Mouse (Mus musculus): Measurements from ENCODE around the gene Srr. TPM values are rescaled to one million over a fixed set of nuclear protein-coding genes. Genes with fewer than 3 reads are reported as not detected.

Gene Srr
- polyA plus RNA-seq, 1 experiment from 2014 or later: 29.2 TPM

- no peaks in the 10 kb centered on the region for H3K36me3 ChIP-seq (replicated peaks; ENCODE audit: control insufficient read depth, insufficient read depth, low read depth, low read length)
- WGBS: 7% methylated on average over 11 of the region's 11 CpGs
- H3K4me3 ChIP-seq (ENCODE audit: low read depth, low read length): peak overlapping the region; percentile 87
- H3K4me2 ChIP-seq (ENCODE audit: low read depth, low read length): peak overlapping the region; percentile 57
- ATAC-seq (replicated peaks; ENCODE audit: insufficient number of reproducible peaks, low FRiP score, low TSS enrichment, low read depth) (no peak; the same call in 1 of the 2 replicates), DNase-seq (ENCODE audit: low spot score) (peak; percentile 14)
- peak overlapping the region; percentile 91 for H3K9ac ChIP-seq (replicated peaks; ENCODE audit: low read length)
- H3K27ac ChIP-seq (replicated peaks; ENCODE audit: low read depth, low read length): peak overlapping the region; percentile 97
- H3K4me1 ChIP-seq (ENCODE audit: control insufficient read depth, insufficient read depth, low read length): no peaks in the 10 kb centered on the region
- H3K9me3 ChIP-seq (replicated peaks; ENCODE audit: control insufficient read depth, low read length): no peaks in the 10 kb centered on the region
- H3K27me3 ChIP-seq (ENCODE audit: control insufficient read depth, insufficient read depth, low read length): no peaks in the 10 kb centered on the region
These were observed 749 bp upstream of the Srr start for GRCm38 (mm10) chr11:74926388-74927005.

DNA sequence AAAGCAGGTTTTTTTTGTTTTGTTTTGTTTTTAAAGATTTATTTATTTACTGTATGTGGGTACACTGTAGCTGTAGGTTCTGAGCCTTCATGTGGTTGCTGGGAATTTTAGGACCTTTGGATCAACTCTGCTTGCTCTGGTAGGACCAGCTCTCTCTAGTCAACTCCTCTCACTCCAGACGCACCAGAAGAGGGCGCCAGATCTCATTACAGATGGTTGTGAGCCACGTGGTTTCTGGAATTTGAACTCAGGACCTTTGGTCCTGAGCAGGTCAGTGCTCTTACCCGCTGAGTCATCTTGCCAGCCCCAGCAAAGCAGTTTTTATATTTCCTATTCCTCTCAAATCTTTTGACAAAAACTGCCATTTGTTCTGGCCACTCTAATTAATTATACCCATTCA lies 1.6 kb downstream of the Srr start:
- WGBS: 57% methylated on average over 4 of the region's 4 CpGs
- H3K9me3 ChIP-seq (replicated peaks; ENCODE audit: control insufficient read depth, low read length): no peaks in the 10 kb centered on the region
- H3K27ac ChIP-seq (replicated peaks; ENCODE audit: low read depth, low read length): no peak overlapping the region
- no peak overlapping the region for H3K4me3 ChIP-seq (ENCODE audit: low read depth, low read length)
- H3K36me3 ChIP-seq (replicated peaks; ENCODE audit: control insufficient read depth, insufficient read depth, low read depth, low read length): no peaks in the 10 kb centered on the region
- peak; percentile 8 for DNase-seq (ENCODE audit: low spot score)
- no peak overlapping the region for H3K4me2 ChIP-seq (ENCODE audit: low read depth, low read length)
- ATAC-seq (replicated peaks; ENCODE audit: insufficient number of reproducible peaks, low FRiP score, low TSS enrichment, low read depth): no peak
- H3K27me3 ChIP-seq (ENCODE audit: control insufficient read depth, insufficient read depth, low read length): no peaks in the 10 kb centered on the region
- H3K4me1 ChIP-seq (ENCODE audit: control insufficient read depth, insufficient read depth, low read length): no peaks in the 10 kb centered on the region
- H3K9ac ChIP-seq (replicated peaks; ENCODE audit: low read length): no peak overlapping the region

DNA sequence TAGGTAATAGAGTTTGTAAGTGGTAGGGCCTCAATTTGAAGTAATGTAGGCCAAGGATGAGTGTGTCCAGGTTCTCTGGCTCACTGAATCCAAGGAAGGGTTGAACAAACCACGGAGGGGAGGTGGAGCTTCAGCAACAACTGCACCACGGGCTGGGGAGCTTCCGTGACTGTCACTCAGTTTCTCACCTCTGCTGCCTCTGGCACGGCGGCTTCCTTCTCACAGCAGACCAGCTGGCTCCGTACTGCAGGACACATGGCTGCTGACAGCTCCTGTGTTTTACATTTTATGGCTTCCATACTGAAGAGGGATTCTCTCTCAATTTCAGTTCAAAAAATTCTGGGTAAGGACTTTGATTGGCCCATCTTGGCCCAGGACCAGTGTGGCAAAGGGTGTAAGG lies 6.5 kb downstream of the Srr start:
- H3K9me3 ChIP-seq (replicated peaks; ENCODE audit: control insufficient read depth, low read length): no peaks in the 10 kb centered on the region
- H3K4me1 ChIP-seq (ENCODE audit: control insufficient read depth, insufficient read depth, low read length): no peaks in the 10 kb centered on the region
- no peak overlapping the region for H3K27ac ChIP-seq (replicated peaks; ENCODE audit: low read depth, low read length)
- 82% methylated on average over 6 of the region's 6 CpGs for WGBS
- H3K4me2 ChIP-seq (ENCODE audit: low read depth, low read length): no peak overlapping the region
- no peak overlapping the region for H3K9ac ChIP-seq (replicated peaks; ENCODE audit: low read length)
- no peak for DNase-seq (ENCODE audit: low spot score)
- H3K36me3 ChIP-seq (replicated peaks; ENCODE audit: control insufficient read depth, insufficient read depth, low read depth, low read length): peaks cover 3% of the 10 kb centered on the region
- ATAC-seq (replicated peaks; ENCODE audit: insufficient number of reproducible peaks, low FRiP score, low TSS enrichment, low read depth): no peak
- H3K27me3 ChIP-seq (ENCODE audit: control insufficient read depth, insufficient read depth, low read length): no peaks in the 10 kb centered on the region
- no peak overlapping the region for H3K4me3 ChIP-seq (ENCODE audit: low read depth, low read length)

GRCm38 (mm10) chr11:74912492-74912891 lies 13.3 kb downstream of the Srr start:
- no peak for DNase-seq (ENCODE audit: low spot score)
- H3K4me3 ChIP-seq (ENCODE audit: low read depth, low read length): no peak overlapping the region
- H3K9ac ChIP-seq (replicated peaks; ENCODE audit: low read length): no peak overlapping the region
- peaks cover 8% of the 10 kb centered on the region for H3K36me3 ChIP-seq (replicated peaks; ENCODE audit: control insufficient read depth, insufficient read depth, low read depth, low read length)
- no peaks in the 10 kb centered on the region for H3K27me3 ChIP-seq (ENCODE audit: control insufficient read depth, insufficient read depth, low read length)
- ATAC-seq (replicated peaks; ENCODE audit: insufficient number of reproducible peaks, low FRiP score, low TSS enrichment, low read depth): no peak
- WGBS: 88% methylated on average over 3 of the region's 3 CpGs
- H3K9me3 ChIP-seq (replicated peaks; ENCODE audit: control insufficient read depth, low read length): no peaks in the 10 kb centered on the region
- H3K4me1 ChIP-seq (ENCODE audit: control insufficient read depth, insufficient read depth, low read length): no peaks in the 10 kb centered on the region
- no peak overlapping the region for H3K27ac ChIP-seq (replicated peaks; ENCODE audit: low read depth, low read length)
- H3K4me2 ChIP-seq (ENCODE audit: low read depth, low read length): no peak overlapping the region

- Histone ChIP-seq H3K4me3 (ENCODE audit: low read depth, low read length) (no peak overlapping the region), H3K9me3 (replicated peaks; ENCODE audit: control insufficient read depth, low read length) (no peaks in the 10 kb centered on the region), H3K9ac (replicated peaks; ENCODE audit: low read length) (no peak overlapping the region), H3K36me3 (replicated peaks; ENCODE audit: control insufficient read depth, insufficient read depth, low read depth, low read length) (peaks cover 9% of the 10 kb centered on the region), H3K4me1 (ENCODE audit: control insufficient read depth, insufficient read depth, low read length) (no peaks in the 10 kb centered on the region), H3K27me3 (ENCODE audit: control insufficient read depth, insufficient read depth, low read length) (no peaks in the 10 kb centered on the region), H3K4me2 (ENCODE audit: low read depth, low read length) (no peak overlapping the region), H3K27ac (replicated peaks; ENCODE audit: low read depth, low read length) (no peak overlapping the region)
- WGBS: 83% methylated on average over 4 of the region's 4 CpGs
- no peak for DNase-seq (ENCODE audit: low spot score)
- ATAC-seq (replicated peaks; ENCODE audit: insufficient number of reproducible peaks, low FRiP score, low TSS enrichment, low read depth): no peak
These were observed 15.8 kb downstream of the Srr start for GRCm38 (mm10) chr11:74909978-74910377.

GRCm38 (mm10) chr11:74908618-74909399 lies 16.9 kb downstream of the Srr start:
- 75% methylated on average over 12 of the region's 12 CpGs for WGBS
- ATAC-seq (replicated peaks; ENCODE audit: insufficient number of reproducible peaks, low FRiP score, low TSS enrichment, low read depth) (no peak), DNase-seq (ENCODE audit: low spot score) (no peak)
- H3K27me3 ChIP-seq (ENCODE audit: control insufficient read depth, insufficient read depth, low read length): no peaks in the 10 kb centered on the region
- H3K36me3 ChIP-seq (replicated peaks; ENCODE audit: control insufficient read depth, insufficient read depth, low read depth, low read length): peaks cover 9% of the 10 kb centered on the region
- H3K4me1 ChIP-seq (ENCODE audit: control insufficient read depth, insufficient read depth, low read length): no peaks in the 10 kb centered on the region
- H3K4me3 ChIP-seq (ENCODE audit: low read depth, low read length): no peak overlapping the region
- no peak overlapping the region for H3K9ac ChIP-seq (replicated peaks; ENCODE audit: low read length)
- H3K4me2 ChIP-seq (ENCODE audit: low read depth, low read length): no peak overlapping the region
- no peaks in the 10 kb centered on the region for H3K9me3 ChIP-seq (replicated peaks; ENCODE audit: control insufficient read depth, low read length)
- no peak overlapping the region for H3K27ac ChIP-seq (replicated peaks; ENCODE audit: low read depth, low read length)

GRCm38 (mm10) chr11:74907850-74908249 lies 17.9 kb downstream of the Srr start:
- 89% methylated on average over 6 of the region's 6 CpGs for WGBS
- H3K4me1 ChIP-seq (ENCODE audit: control insufficient read depth, insufficient read depth, low read length): no peaks in the 10 kb centered on the region
- peaks cover 9% of the 10 kb centered on the region for H3K36me3 ChIP-seq (replicated peaks; ENCODE audit: control insufficient read depth, insufficient read depth, low read depth, low read length)
- H3K27ac ChIP-seq (replicated peaks; ENCODE audit: low read depth, low read length): no peak overlapping the region
- H3K4me3 ChIP-seq (ENCODE audit: low read depth, low read length): no peak overlapping the region
- DNase-seq (ENCODE audit: low spot score): no peak
- H3K9me3 ChIP-seq (replicated peaks; ENCODE audit: control insufficient read depth, low read length): no peaks in the 10 kb centered on the region
- no peaks in the 10 kb centered on the region for H3K27me3 ChIP-seq (ENCODE audit: control insufficient read depth, insufficient read depth, low read length)
- ATAC-seq (replicated peaks; ENCODE audit: insufficient number of reproducible peaks, low FRiP score, low TSS enrichment, low read depth): no peak
- H3K4me2 ChIP-seq (ENCODE audit: low read depth, low read length): no peak overlapping the region
- H3K9ac ChIP-seq (replicated peaks; ENCODE audit: low read length): no peak overlapping the region

DNA sequence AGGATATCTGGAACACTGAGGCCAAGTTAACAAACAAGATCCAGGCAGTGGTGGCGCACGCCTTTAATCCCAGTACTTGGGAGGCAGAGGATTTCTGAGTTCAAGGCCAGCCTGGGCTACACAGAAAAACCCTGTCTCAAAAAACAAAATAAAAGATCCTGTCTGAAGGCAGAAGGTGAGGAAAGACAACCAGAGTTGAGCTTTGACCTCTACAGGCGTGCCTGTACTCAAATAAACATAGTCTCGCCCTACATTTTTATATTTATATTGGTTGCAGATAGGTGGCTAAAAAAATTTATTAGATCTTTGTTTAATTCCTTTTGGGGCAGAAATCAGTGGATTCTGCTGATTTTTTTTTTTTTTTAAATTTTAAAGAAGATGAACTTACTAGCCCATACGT lies 23.3 kb downstream of the Srr start:
- H3K4me2 ChIP-seq (ENCODE audit: low read depth, low read length): no peak overlapping the region
- no peak overlapping the region for H3K27ac ChIP-seq (replicated peaks; ENCODE audit: low read depth, low read length)
- no peak overlapping the region for H3K4me3 ChIP-seq (ENCODE audit: low read depth, low read length)
- H3K4me1 ChIP-seq (ENCODE audit: control insufficient read depth, insufficient read depth, low read length): no peaks in the 10 kb centered on the region
- DNase-seq (ENCODE audit: low spot score) (no peak), ATAC-seq (replicated peaks; ENCODE audit: insufficient number of reproducible peaks, low FRiP score, low TSS enrichment, low read depth) (no peak)
- no peaks in the 10 kb centered on the region for H3K27me3 ChIP-seq (ENCODE audit: control insufficient read depth, insufficient read depth, low read length)
- peaks cover 3% of the 10 kb centered on the region for H3K36me3 ChIP-seq (replicated peaks; ENCODE audit: control insufficient read depth, insufficient read depth, low read depth, low read length)
- no peak overlapping the region for H3K9ac ChIP-seq (replicated peaks; ENCODE audit: low read length)
- WGBS: 89% methylated on average over 5 of the region's 5 CpGs
- H3K9me3 ChIP-seq (replicated peaks; ENCODE audit: control insufficient read depth, low read length): no peaks in the 10 kb centered on the region

Data from embryonic facial prominence, embryonic 11.5 days (tissue).